ENCODE assay signal across 8 mouse cellular contexts in the genomic region with DNA sequence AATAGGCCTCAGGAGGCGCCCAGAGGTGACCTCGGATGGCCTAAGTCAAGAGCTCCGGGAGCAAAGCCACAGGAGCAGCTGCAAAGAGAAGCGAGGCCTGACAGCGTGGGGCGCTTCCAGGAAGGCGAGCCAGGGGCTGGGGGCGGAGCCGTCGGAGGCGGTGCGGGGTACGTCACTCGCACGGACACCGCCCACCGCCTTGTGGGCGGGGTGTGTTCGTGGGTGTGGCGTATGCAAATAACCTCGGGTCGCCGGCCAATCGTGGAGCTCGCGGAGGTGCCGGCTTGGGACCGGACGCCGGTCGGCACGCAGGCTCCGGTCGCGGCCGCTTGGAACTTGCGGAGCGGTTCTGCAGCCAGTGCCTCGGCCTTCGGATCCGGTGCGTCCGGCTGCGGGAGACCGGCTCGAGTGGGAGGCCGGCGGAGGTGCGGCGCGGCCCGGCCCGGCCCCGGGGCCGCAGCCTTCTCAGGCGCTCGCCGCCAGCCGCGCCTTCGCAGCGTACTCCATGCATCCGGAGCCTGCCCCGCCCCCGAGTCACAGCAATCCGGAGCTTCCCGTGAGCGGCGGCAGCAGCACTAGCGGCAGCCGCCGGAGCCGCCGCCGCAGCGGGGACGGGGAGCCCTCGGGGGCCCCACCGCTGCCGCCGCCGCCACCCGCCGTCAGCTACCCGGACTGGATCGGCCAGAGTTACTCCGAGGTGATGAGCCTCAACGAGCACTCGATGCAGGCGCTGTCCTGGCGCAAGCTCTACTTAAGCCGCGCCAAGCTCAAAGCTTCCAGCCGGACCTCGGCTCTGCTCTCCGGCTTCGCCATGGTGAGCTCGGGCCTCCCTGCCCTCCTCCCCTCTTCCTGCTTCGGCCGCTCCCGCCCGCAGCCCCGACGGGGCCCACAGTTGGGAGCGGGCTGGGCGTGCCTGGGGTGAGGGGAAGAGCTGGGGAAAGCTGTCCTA. TPM values are rescaled to one million over a fixed set of nuclear protein-coding genes. Genes with fewer than 3 reads are reported as not detected.
DNase-seq lines count a peak whose midpoint lies in the region; ATAC-seq lines count a peak whose summit lies in the region.

TSS of gene Orai1 (plus strand) at position 322 of the 949 bp plus-strand sequence.

- H3K36me3 ChIP-seq in hindbrain, embryonic 11.5 days (ENCODE audit: control insufficient read depth, insufficient read depth, low read length) = no peaks in the 10 kb centered on the region

- no peaks in the 10 kb centered on the region for H3K27me3 ChIP-seq in hindbrain, embryonic 11.5 days (ENCODE audit: control insufficient read depth, insufficient read depth, low read length)

- H3K4me1 ChIP-seq in hindbrain, embryonic 11.5 days (replicated peaks; ENCODE audit: control insufficient read depth, insufficient read depth, low read length) = peaks cover 6% of the 10 kb centered on the region

- H3K9ac ChIP-seq in hindbrain, embryonic 11.5 days (ENCODE audit: low read depth, low read length) = peak within 1 kb of the TSS; percentile 76

- H3K27ac ChIP-seq in hindbrain, embryonic 11.5 days (ENCODE audit: low read depth, low read length) = peak within 1 kb of the TSS; percentile 89

- peak within 1 kb of the TSS; percentile 83 for H3K4me2 ChIP-seq in hindbrain, embryonic 11.5 days (replicated peaks; ENCODE audit: low read depth, low read length)

- peak; percentile 93 for ATAC-seq in hindbrain, embryonic 11.5 days (ENCODE audit: low FRiP score)

- DNase-seq in Muller cell, postnatal 12 days (ENCODE audit: inconsistent ontology term) = peak; percentile 99
- DNase-seq in cerebellum, adult 9-11 months = peak; percentile 98
- DNase-seq in frontal cortex, adult 2 months (ENCODE audit: extremely low spot score in 1 of 2, low spot score in 1 of 2) = peak; percentile 87 to 96
- peak; percentile 99 for DNase-seq in hindbrain, embryonic 11.5 days (ENCODE audit: low spot score)
- DNase-seq in layer of hippocampus, postnatal 10 days (ENCODE audit: low spot score in 2 of 2) = peak; percentile 95 to 98
- peak; percentile 99 for DNase-seq in lung, postnatal 10 days
- DNase-seq in ovary, postnatal 36 days (ENCODE audit: low spot score) = peak; percentile 98
- DNase-seq in thymus, postnatal 25 days = peak; percentile 99

- under 1% methylated on average over 77 of the region's 106 CpGs for WGBS in hindbrain, embryonic 11.5 days

- H3K9me3 ChIP-seq in hindbrain, embryonic 11.5 days (ENCODE audit: control insufficient read depth, low read length) = no peaks in the 10 kb centered on the region

- H3K4me3 ChIP-seq in hindbrain, embryonic 11.5 days (ENCODE audit: low read depth, low read length) = peak within 1 kb of the TSS; percentile 74

RNA-seq across cellular contexts. Expression of gene Orai1, which starts in this region (rescaled TPM):
- polyA plus RNA-seq in frontal cortex, adult 2 months (2012; rRNA removed) = 17.6 and 20.6 TPM in 2 replicates
- 10.1 and 12.7 TPM in 2 replicates for polyA plus RNA-seq in hindbrain, embryonic 11.5 days (2014; fragmentation: Nextera tagmentation; extraction: Ambion mirVana)
- 10 to 100 TPM; 16.1 to 19.2 TPM for total RNA-seq in layer of hippocampus, postnatal 10 days (2021)

Comparison
In these comparisons a context has a peak if more than half of its experiments do, and no peak if none do; other contexts are left out.
1. Peak in every context shown above with its lines: DNase-seq, ATAC-seq, H3K4me3 ChIP-seq and H3K27ac ChIP-seq.